Mouse (Mus musculus) right cerebral cortex, postnatal 25 days (tissue): ENCODE measurements at regions not wholly inside any gene's neighbourhood (a gene's known extent, or its start where the extent isn't known, plus 50 kb on each side); places are given as distances from the start of the nearest gene placed in this dataset.
A peak's percentile ranks its signal among the peaks of the same experiment; 100 is the strongest.

ENCODE experiments used
- DNase-seq: peaks from one replicate; pipeline ENCODE4 v3.0.0; 2022

DNA sequence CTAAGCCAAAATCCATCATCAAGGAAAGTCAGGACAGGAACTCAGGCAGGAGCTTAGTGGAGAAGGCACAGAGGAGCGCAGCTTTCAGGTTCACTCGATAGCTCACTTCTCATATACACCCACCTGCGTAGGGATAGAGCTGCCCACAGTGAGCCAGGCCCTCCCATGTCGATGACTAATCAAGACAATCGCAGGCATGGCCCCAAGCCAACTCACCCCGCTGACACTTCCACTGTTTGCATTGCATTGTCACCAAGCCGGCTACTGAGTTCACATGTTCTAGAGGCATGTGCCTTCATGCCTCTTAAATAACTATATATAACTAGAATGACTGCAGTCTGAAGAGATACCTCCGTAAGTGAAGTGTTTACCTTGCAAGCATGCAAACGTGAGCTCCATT is 219.8 kb upstream of the Ppp2r2d start:
- DNase-seq = no peak

DNA sequence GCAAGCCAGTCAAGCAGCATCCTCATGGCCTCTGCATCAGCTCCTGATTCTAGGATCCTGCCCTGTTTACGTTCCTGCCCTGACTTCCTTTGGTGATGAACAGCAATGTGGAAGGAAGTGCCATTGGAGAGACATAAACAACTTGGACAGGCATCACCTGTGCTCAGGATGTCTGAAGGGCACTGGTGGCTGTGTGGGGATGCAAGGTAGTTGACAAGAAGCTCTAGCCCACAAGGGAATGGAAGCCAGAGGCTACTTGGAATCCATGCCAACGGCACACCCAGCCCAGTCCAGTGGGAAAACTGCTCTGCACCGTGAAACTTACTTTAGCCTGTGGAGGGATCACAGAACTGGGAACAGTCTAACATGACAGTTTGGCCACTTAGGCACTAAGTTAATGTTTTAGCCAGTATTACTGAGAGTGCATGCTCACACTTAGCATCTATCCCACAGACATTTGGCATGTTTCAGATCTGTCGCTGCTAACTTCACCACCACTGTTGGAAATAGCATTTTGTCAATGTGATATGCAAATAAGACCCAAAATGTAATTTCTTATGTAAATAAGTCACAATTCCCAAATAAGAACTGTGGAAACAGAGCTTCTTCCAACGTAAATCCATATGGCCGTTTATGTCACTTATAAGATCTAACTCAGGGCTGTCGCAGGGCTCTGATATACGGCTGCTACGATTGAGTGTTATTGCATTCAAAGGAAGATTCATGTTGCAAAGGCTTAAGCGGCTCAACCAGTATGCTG is 223.5 kb upstream of the Tcerg1l start:
- no peak for DNase-seq

DNA sequence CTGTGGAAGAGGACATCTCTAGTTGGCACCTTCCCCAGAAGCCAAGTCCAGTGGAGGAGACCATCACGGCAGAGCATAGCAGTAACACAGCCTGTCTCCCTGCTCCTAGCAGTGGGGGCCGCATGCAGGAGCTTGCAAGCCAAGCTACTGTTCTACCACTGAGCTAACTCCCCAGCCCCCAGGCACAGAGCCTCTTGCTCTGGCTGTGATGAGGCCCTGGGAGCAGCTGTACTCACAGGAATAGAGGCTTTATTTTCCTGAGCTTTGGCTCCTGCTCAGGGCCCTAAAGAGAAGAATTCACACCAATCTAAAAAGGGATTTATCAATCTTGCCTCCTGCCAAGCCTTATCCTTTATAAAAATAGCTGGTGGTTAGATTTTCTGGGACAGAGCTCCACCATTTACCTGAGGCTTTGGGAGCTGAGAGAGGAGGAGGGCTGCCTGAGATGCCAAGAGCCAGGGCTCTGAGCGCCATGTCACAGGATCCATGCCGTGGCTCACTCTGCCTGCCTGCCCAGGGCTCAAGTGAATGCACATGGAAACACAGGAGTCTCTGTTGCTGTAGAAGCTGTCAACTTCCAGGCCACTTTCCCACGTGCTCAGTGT is 222.7 kb upstream of the Tcerg1l start:
- DNase-seq = peak; percentile 23

DNA sequence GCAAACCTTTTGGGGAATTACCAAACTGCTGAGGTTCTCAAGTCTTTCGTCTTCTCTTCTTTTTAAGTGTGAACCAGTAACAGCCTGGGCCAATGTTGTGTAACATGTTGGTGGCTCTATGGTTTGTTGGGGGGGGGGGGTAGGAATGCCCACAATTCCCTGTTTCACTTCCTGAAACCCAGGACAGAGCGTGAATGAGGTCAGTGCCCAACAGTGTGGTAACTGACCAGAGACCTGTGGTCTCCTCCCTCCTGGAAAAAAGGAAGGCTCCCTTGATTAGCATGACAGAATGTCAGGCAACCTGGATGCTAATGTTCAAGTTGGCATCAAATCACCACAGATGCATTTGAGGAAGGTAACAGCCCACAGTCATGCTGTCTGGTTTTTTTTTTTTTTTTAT is 218.9 kb upstream of the Tcerg1l start:
- no peak for DNase-seq

DNA sequence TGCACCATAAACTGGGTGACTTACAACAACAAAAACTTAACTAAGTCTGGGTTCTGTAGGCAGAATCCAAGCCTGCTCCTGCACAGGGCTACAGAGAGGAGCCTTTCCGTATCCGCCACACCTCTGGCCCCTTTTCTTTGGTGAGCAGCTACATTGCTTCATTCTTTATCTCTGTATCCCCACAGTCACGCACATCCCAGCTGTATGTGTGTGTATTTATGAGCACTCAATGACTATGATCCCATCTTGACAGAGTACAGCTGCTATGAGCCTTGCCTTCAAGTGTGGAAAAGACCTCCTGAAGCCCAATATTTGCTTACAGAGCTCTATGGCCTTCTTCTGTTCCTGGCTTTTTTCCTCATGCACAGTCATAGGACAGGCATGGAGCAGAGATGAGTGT is 212.1 kb upstream of the Tcerg1l start:
- DNase-seq = no peak

DNA sequence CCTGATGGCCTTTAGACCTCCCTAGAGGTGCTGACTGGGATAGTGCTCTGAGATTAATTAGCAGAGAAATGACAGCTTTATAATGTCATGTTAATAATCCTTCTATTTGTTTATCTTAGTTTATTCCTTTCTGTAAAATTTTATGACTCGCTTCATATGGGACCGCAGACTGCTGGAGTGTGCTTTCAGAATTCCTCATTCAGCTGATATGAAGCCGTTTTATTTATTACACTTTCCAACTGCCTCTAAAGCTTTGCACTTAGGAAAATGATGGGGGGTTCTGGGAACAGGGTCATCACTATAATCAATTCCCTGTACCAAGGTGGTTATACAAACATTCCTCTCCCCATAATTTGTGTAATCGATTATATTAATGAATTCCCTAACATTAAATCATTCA is 211.6 kb upstream of the Tcerg1l start:
- DNase-seq = no peak

DNA sequence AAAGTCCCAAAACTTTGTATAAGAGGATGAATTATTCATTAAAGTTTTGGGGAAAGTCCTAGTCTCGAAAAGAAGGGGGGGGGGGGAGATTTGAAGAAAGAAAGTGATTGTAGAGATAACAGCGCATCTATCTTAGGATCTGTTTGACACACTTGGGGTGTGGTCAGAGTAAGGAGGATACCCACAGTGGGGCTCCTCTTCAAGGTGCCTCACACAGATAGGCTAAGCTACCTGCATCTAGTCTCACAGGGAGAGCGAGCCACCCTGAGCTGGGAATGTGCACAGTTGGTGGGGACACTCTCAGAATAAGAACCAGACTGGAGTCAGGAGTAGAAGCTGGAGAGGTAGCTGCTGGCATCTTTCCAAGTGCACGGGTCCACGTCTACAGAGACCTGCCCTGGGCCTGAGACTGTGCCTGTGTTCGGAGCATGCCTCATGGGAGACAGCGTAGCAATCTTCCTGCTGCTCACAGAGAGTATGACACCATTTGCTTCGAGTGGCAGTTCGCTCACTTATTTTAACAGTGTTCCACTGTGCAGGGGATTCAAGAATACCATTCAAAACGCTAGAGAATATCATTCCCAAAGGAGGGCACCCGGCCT is 208.9 kb upstream of the Tcerg1l start:
- DNase-seq = no peak

DNA sequence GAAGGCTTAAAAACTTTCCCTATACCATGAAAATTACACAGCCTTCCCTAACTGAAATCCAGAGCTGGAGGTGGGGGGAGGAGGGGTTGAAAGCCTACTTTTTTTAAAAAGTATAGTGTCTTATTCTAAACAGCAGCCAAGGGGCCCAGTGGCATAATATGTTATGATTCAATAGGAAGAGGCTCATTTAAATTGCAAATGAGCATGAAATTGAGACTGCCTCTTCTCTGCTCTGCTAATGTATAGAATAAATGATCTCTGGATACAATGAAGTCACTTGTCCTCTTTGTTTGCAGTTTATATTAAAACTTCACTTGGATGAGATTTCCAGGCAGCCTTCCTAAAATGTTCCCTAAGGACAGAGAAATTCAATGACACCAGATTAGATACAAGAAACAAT is 208.4 kb upstream of the Tcerg1l start:
- DNase-seq = no peak

DNA sequence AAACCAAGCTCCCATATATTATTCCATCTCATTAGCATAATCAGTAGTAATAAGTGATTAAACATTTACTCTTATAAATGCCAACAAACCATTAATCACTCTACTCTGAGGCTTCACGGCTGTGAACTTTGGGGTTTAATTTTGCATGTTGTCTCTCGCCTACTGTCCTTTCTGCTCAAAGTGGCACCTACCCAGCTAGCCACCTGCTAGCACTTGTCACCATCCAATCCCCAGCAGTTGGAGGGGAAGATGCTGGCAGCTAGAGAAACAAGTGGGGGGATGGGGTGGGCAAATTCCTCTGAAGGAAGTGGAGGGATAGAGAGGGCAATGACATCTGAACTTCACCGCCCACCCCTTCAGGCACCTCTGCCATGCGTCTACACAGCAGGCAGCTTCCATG is 204.2 kb upstream of the Tcerg1l start:
- DNase-seq = no peak

DNA sequence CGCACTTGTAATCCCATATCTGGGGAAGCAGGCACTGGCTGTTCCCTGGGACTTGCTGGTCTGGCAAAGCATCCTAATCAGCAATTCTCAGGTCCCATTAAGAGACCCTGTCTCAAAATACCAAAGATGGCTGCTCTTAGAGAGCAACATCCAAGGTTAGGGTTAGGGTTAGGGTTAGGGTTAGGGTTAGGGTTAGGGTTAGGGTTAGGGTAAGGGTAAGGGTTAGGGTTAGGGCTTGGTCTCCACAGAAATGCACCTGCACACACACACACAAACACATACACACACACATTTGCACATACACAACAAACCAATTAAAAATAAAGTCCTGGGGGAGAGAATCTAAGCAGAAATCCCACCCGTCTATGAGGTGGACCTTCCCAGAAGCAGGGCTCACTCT is 195.8 kb upstream of the Tcerg1l start:
- DNase-seq = no peak

DNA sequence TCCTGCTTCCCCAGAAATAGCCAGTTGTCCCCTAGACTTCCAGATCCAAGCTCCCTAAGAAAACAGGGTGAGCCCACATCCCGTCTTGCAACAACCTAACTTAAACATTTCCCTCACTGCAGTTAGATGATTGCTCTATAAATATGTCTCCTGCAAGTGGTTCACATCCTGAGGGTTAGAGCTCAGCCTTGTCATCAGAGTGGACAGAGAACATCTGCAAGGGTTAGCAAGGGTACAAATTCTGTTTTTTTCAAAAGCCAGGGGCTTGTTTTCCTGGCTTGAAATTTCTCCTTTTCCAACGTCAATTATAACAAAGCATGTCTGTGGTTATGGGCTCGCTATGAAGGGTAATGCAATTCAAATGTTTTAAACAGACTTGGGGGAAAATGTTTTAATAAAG is 169.8 kb upstream of the Tcerg1l start:
- no peak for DNase-seq

DNA sequence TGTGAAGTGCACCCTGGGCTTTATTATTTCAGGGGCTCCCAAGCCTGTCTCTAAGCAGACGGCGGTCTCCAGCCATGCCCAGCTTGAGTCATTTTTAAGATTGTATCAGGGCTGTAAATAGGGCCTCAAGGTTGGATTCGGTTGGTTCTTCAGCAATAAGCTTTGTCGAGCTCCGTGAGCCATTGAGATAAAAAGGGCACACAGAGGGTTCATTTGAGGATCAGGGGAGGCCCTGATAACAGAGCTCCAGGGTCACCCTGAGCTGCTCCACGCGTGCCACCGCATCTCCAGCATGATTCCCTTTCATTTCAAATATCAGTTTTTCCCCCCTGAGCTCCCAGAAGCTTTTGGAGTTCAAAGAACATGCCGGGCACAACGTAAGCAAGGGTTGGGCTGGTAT is 154.1 kb upstream of the Tcerg1l start:
- no peak for DNase-seq

DNA sequence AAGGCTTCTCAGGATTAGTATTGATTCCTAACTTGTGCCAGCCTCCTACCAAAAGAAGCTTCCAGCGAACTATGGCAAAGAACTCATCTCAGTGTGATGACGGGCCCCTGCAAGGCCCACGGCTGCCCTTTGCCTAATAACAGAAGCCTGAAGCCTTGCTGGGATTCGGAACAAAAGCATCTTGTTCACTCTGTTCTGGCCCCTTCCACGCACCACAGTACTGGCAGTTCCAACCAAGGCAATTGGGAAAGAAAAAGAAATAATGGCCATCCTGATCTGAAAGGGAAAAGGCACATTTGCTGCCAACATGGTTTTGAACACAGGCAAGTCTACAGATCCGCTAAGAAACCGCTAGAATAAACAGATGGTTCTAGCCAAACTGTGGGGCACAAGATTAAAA is 150.4 kb upstream of the Tcerg1l start:
- DNase-seq = peak; percentile 6

DNA sequence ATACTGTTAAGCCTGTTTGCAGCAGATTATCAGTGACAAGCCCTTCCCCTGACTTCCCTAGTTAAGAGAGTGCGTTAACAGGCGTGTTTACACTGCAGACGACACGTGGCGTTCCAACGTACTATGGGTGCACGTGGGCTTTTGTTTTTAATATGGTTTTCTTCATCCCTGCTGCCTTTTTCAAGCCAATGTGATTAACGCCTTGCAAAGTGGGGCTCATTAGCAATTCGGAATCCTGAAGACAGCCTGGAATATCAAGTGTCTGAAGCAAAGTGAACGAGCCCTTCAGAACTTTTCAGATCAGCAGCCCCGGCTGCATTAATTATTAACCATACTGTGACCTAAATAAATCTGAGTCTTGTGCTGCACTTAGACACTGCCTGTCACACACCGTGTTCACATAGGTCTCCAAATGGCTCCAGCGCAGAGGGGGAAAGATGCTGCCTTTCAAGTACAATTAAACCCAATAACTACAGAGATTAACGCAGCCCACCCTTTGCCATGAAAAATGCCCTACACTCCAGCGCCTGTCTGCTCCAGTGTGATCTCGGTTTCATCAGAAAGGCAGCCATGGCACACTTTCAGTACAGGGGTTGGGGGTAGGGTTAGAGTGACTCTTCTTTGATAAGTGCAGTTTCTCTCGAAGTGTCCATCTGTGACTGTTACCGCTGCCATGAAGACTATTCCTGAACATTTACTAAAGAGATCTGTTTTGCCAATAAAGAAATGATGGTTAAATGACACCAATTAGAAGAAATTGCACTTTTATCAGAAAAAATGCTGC is 140.7 kb upstream of the Tcerg1l start:
- DNase-seq = no peak

DNA sequence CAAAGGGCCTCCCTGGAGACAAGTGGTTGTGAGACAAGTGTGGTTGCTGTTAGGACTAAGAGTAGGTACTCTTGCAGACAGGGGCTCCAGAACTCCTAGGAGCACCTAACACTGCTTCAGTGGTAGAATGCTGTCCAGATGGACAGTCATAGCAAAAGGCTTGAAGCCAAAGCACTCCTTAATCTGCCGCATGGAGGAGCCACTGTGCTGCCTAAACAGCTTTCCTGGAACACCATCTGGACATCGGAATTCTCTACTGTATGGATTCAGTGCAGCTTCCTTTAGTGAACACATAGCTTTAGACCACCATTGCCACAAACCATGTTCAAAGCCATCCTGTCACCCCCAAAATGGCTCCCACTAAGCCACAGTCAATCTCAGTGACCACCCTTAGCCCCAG is 128.6 kb upstream of the Tcerg1l start:
- no peak for DNase-seq

DNA sequence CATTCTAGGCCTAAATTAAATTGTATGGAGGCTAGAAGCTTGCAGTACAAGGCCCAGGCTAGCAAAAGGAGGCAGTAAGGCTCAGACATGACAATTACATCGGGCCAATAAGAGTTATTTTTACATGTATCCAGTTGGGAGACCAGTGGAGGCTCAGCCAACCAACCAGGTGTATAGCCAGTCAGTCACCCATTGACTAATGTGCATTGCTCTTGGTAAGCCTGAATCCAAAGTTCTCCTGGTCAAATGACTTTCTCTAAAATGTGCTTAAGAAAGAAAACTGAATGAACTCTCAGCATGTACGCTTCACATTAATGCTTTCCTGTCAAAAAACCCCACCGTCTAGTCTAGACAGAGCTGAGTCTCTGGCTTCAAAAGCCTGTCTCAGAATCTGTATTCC is 127.4 kb upstream of the Tcerg1l start:
- no peak for DNase-seq

DNA sequence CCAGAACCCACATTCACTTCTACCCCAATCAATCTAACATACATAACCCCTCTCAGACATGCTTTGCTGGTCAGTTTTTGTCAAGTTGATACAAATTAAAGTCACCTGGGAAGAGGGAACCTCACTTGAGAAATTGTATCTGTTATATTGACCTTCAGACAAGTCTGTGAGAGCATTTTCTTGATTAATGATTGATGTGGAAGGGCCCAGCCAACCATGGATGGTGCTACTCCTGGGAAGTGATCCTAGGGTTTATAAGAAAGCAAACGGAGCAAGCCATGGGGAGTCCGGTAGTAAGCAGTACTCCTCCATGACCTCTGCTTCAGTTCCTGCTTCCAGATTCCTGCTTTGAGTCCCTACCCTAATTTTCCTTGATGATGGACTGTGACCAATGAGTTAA is 116.6 kb upstream of the Tcerg1l start:
- DNase-seq = no peak

DNA sequence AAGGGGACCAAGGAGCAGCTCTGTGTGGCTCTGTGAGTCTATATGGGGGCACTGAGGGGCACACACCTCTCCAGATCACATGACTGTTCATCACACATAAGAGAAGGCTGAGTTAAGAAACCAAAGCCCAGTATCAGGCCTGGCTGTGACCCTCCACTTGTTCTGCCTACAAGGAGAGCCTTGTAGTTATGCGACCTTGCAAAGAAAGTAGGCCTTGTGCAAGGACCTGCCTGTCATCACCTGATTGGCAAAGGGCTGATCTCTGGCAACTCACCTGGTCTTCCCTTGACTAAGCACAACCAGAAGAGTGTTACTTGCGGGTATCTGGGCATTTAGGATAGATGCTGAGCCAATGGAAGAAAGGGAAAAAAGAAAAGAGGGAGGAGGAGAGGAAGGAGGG is 107.7 kb upstream of the Tcerg1l start:
- no peak for DNase-seq

DNA sequence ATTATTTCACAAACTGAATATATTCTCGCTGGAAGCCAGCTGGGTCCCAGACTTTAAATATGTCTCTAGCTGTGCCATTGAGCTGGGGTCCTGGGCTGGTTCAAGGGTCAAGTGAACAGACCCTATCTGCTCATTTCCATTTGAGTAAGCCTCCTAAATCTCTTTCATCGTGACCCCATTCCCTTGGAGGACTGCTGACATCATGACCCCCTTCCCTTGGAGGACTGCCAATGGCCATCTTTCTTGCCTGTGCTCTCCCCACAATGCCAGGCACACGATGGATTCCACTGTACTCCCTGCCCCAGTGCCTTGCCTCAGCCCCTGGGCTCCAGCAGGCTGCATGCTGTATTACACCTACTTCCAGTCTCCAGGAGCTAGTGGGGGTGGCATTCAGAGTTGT is 106.5 kb upstream of the Tcerg1l start:
- DNase-seq = no peak

DNA sequence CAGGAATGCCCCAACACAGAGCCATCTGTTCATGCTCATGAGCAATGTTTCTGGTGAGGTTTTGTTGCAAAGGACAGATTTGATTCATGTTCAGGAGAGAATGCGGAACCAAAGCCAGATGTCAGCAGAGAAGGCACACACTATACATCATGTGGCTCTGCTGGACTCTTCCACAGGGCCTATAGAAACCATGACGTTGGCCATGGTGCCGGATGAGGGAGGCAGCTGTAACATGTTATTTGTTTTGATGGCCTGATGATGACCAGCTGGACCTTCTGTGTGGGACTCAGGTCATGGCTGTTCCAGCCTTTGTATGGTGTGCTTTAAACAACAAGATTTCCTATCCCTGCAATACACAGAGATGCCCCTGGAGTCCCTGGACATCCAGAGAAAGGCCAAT is 105.5 kb upstream of the Tcerg1l start:
- no peak for DNase-seq

DNA sequence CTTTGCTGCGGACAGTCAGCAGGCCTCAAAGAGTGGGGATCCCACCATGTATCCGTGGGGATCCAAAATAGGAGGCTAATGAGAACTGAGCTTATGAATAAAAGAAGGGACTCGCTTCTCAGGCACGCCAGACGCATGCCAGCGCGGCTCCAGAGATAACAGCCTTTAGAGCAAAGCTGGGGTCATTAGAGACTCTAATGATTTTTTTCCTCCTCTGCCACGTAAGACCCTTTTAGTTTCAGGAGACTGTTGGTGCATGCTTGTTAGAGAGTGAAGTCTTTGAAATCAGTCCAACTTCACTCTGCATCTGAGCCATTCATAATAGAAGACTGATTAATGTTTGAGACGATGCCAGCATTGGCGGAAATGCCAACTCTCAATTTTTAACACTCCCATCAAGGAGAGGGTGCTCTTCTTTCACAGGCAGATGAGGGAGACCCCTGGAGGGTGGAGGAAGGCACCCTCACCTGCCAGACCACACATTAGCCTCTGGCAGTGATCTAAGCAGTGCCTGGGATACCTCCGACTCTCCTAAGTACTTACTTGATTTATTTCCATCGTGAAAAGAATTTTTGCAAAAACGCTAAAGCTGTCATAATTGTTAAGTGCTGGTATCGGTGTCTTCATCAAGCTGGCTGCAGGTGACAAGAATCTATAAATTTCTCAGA is 104.0 kb upstream of the Tcerg1l start:
- DNase-seq = no peak

DNA sequence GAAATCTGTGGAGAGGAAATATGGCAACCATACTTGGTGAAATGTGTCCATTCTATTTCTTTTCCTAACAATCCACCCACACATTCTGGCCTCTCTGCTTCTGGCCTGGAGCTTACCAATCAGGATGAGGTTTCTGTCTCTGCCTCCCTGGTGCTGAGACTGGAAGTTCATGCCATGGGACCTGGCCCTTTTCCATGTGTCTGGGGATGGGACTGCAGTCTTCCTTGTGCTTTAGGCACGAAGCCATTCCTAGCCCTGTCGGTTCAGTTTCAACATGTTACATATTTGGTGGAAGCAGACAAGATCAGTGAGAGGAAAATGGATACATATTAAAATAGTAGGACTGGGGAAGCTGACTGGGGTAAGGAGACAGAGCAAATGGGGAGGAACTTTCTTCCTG is 100.2 kb upstream of the Tcerg1l start:
- DNase-seq = no peak

DNA sequence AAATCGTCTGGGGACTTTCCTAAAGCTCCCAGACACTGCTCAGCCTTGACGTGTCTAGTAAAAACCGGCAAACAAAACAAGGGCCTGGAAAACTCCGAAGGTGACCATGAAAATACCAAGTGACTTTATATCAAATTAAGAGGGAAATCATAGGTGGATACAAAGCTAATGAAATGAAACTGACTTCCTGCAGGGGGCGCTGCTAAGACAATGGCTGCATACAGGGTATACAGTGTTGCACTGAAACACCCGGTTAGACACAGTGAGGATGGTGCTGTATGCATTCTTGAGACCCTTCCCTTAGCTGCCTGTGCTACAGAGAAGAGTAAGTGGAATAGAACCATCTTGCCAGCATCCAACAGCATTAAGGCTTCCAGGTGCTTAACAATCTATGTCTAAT is 99.7 kb upstream of the Tcerg1l start:
- no peak for DNase-seq
